Mouse (Mus musculus) gastrocnemius, postnatal 10 days (tissue): ENCODE data around the gene Magi2. TPM values are rescaled to one million over a fixed set of nuclear protein-coding genes. Genes with fewer than 3 reads are reported as not detected.
A peak's percentile ranks its signal among the peaks of the same experiment; 100 is the strongest.
"Not testable (repeated sequence)": the region's sequence is repeated elsewhere in the genome, so short reads cannot be mapped to it uniquely, and the experiment has no call there.

ENCODE experiments used
- DNase-seq: peaks from one replicate; pipeline ENCODE4 v3.0.0; 2021; ENCODE audit warnings: mixed read lengths
- long read RNA-seq, 2 experiments: library from polyadenylated mRNA; stranded (forward); transcript quantifications; one replicate each; pipeline ENCODE4 v2.0.0; 2021
- total RNA-seq, 2 experiments: library from RNA; stranded (reverse); gene quantifications; 2 replicates each; pipeline ENCODE4 v1.2.3; 2021

Magi2 gene
- total RNA-seq, result 1 to 10 TPM; 4.6 to 7.3 TPM
- long read RNA-seq, experiment 1, partial matches to known transcripts, result 1 of 6 reads
- long read RNA-seq, experiment 1, other reads (novel, unspliced or antisense), result 5 of 6 reads
- long read RNA-seq, experiment 2, partial matches to known transcripts, result 2 of 3 reads
- long read RNA-seq, experiment 2, other reads (novel, unspliced or antisense), result 0 of 3 reads

DNA sequence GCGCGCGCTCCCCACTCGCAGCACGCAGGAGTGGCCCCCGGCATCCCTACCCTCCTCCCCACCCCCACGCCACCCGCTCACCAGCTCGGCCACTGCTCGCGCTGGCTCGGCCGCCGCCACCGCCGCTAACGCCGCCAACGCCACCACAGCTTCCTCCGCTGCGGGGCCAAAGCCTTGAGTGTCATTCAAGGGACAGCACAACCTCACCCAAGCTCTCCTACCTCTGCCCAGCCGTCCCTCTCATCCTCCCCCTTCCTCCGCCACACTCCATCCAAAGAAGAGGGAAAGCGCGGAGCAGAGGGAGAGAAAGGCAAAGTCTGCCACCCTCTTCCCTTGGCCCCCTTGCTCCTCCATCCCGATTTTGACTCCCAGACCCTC lies at the start of gene Magi2:
Gene Magi2, plus strand, starts transcription at position 171 of the 378 bp plus-strand sequence.
- no peak for DNase-seq

GRCm38 (mm10) chr5:19178594-19178993 lies 48.2 kb upstream of the Magi2 start:
- DNase-seq, result no peak

GRCm38 (mm10) chr5:19186175-19186574 lies 40.7 kb upstream of the Magi2 start:
- no peak for DNase-seq

DNA sequence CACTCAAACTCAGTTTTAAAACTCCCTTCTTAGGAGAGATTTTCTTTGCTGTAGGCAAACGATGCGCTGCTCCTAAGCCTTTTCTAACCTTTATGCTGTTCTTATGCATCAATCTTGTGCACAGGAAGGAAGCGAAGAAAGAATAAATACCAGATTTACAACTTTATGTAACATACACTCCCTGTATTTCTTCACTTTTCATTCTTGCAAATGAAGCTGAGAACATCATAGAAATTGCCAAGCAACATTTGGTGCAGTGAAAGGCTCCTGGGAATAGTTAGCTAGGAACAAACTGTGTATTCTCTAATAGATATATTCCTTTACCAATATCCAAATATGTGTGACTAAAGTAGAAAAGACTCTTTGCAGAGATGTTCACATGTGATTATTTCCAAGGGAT lies 15.2 kb upstream of the Magi2 start:
- DNase-seq, result no peak

- peak; percentile 77 for DNase-seq
Measured at GRCm38 (mm10) chr5:19226144-19226865, 531 bp upstream of the Magi2 start.

- DNase-seq, result no peak
Measured at GRCm38 (mm10) chr5:19227281-19227680, 445 bp downstream of the Magi2 start.

GRCm38 (mm10) chr5:19227791-19228331 lies 1.0 kb downstream of the Magi2 start:
- peak; percentile 15 for DNase-seq

- DNase-seq, result no peak
Measured at GRCm38 (mm10) chr5:19241797-19242196, 15.0 kb downstream of the Magi2 start.

DNA sequence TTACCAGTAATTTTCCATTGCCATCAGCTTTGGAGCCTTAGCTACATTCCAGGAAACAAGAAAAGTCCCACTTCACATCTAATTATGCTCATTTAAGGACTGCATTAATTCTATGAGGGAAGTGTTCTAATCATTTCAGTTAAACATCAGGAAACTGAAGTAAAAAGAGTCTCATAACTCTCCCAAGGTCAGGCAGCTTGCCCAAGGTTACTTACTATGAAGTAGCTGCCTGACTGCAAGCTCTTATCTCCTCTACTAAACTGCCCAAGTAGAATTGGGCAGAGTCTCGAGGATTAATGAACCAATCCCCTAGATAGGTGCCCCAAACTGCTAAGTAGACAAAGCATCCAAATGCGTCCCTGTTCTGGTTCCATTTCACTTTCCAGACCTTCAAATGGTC lies 19.6 kb downstream of the Magi2 start:
- no peak for DNase-seq

GRCm38 (mm10) chr5:19247266-19247665 lies 20.4 kb downstream of the Magi2 start:
- no peak for DNase-seq

GRCm38 (mm10) chr5:19262816-19263215 lies 36.0 kb downstream of the Magi2 start:
- DNase-seq, result no peak

- no peak for DNase-seq
Measured at GRCm38 (mm10) chr5:19264627-19265026, 37.8 kb downstream of the Magi2 start.

DNA sequence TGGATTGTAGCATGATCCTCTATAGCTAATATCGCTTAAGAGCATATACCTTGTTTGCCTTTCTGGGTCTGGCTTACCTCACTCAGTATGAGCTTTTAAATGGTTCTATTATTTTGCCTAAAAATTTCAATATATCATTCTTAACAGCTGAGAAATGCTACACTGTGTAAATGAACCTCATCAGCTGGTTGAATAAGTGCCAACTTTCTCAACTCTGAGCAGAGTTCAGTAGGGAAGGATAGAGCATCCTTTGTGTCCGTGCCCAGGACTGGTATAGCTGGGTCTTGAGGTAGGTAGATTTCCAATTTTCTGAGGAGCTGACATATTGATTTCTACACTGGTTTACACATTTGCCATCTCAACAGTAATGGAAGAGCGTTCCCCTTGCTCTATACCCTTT lies 65.7 kb downstream of the Magi2 start:
- DNase-seq, result no peak

DNA sequence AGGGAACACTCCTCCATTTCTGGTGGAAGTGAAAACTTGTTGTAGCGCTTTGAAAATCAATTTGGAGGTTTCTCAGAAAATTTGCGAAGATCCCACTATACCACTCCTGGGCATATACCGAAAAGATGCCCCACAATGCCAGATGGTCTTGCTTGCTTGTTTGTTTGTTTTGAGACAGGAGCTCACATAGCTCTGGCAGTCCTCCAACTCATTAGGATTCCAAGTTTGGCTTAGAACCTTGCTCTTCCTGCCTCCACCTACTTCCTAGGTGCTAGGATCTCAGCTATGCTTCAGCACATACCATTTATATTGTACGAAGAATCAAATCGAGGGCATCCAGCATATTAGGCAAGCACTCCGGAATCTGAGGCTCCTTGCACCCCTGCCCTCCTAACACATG lies 79.8 kb downstream of the Magi2 start:
- no peak for DNase-seq

- DNase-seq, result no peak
Measured at GRCm38 (mm10) chr5:19309870-19310269, 83.0 kb downstream of the Magi2 start.

DNA sequence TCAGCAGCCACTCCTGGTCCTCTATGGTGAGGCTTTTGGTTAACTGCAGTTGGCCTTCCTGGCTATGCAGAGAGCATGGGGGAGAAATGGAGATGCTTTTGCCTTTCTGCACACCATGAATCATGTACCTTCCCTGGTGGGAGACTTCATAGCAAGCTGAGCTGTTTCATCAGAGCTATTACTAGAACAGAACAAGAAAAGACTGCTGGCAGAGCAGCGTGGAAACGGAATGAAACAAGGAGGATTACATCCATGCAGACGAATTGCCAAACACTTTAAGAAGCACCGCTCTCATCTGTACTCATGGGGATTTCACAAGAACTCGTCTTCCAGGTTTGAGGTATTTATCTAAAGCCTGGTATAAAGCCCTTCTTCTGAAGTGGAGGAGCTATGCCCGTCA lies 95.7 kb downstream of the Magi2 start:
- no peak for DNase-seq

DNA sequence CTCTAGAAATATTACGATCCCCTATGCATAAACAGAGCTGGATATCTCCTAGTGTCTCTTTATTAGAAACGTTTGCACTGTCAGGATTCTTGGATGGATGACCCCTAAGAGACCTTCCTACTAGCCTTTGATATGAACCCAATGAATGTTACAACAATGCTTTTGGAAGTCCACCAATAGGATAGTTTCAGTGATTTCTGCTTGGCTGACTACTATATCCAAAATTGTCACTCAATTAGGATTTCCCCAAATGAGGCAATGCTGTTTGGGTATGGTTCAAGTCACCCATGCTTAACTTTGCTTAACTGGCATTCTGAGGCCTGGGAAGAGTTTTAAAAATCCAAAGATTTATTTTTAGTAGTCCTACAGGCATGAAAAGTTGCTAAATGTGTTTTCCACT lies 110.7 kb downstream of the Magi2 start:
- DNase-seq, result no peak

- no peak for DNase-seq
Measured at GRCm38 (mm10) chr5:19368175-19368574, 141.3 kb downstream of the Magi2 start.

DNA sequence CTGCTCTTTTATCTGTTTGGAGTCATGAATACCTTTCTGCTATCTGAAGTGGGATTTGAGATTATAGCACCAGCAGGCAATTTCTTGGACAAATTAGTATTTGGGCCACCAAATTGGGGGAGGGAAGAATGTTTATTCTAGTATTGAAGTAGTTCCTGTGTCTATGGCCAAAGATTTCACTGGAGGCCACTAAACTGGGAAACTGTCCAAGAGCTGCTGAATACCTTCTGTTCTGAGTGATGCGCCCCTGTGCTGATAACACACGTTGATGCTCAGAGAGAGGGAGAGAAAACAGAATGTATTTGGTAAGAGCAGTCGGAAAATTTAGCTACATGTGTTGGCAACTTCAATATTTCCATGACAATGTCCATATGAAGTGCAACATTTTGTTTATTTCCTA lies 169.0 kb downstream of the Magi2 start:
- DNase-seq, result no peak

DNA sequence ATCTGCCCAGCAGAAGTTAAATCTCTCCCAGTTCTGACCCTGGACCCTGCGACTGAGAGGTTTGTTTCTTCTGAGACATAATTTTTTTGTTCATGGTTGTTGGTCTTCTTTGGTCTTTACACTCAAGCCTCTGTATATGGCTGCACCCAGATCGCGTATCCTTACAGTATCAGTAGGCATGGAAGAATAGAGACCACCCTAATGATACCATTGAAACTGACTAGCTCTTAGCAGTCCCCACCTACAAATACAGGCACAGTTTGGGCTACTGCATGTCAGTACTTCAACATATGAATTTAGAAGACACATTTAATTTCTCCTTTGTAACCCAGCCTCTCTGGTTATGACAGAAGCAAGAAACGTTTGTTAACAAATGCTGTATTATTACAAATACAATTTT lies 173.5 kb downstream of the Magi2 start:
- no peak for DNase-seq

DNA sequence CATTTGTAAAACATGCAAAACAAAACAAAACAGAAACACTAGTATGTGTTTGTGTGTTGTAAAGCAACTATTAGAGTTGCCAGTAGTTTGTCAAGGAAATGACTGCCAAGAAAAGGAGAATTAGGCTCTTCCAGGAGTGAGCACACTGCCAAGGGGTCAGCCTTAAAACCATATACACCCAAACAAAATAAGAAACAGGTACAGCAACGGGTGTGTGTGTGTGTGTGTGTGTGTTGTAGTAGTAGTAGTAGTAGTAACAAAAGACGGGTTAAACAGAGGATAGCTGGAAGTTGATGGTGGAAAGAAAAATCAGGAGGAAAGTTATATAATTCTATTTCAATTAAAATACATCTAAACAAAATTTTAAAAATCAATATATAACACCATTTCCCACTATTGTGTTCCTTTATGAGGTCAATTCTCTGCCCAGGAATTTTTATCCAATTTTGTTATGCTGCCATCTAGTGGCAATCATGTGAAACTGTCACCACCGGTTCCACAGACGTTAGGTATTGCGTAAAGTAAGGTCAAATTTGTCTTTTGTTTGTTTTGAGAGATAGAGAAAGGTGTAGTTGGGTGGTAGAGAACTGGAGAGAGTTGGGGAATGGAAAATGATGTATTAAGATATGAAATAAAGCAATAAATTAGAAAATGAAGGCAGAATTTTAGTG lies 174.0 kb downstream of the Magi2 start:
- no peak for DNase-seq

DNA sequence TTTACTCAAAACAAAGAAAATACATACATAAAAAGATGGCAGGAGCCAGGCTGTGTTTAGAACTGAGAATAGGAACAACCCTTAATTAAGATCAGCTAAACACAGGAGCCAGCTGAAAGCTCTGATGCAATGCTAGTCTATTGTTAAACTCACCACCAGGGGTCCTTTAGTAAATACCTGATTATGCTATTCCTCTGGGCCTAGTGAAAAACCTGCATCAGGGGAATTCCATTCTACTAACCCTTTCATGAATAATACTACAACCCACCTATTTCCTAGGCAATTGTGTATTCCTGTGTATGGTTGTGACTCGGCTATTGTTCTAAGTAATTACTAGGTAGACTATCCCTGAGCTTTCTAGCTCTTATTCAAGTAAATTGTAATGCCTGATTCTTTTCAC lies 177.4 kb downstream of the Magi2 start:
- not testable (repeated sequence) for DNase-seq

DNA sequence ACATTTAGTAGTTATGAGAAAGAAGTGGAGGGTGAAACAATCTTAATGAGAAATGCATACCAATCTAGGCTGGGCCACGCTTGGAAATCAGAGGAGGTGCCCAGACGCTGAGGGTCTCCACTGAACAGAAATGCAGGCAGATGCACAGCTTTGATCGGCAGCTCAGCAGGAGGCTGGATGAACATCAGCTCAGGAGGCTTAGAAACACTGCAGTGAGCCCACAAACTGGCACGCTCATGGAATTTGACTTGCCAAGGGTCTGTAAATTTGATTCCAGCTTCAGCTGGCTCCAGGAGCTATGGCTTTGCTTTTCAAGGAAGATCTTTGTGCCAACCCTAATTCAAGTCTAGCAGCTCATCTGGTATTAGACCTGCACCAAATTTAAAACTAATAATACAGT lies 187.7 kb downstream of the Magi2 start:
- DNase-seq, result no peak
